ENCODE assay signal across 40 mouse cellular contexts in genomic region chr8:19045242-19045641, GRCm38 (mm10). TPM values are rescaled to one million over a fixed set of nuclear protein-coding genes. Genes with fewer than 3 reads are reported as not detected.
"Had no signal": no experiment of that assay in that cellular context is flagged by ENCODE, and none has a peak within 500 bp of the region (broad histone marks: within the 10 kb centered on the region; RNA-seq: fewer than 3 reads in every experiment).

No protein-coding gene starts in this region.

- H3K9ac ChIP-seq: heart, embryonic 12.5 days; hindbrain, embryonic 12.5 days; hindbrain, embryonic 14.5 days; limb, embryonic 12.5 days; liver, embryonic 13.5 days; liver, embryonic 15.5 days; liver, postnatal 0 days had no signal

- H3K4me1 ChIP-seq: heart, embryonic 10.5 days; heart, embryonic 12.5 days; hindbrain, embryonic 10.5 days; hindbrain, embryonic 12.5 days; limb, embryonic 10.5 days; limb, embryonic 12.5 days; liver, embryonic 13.5 days; liver, embryonic 15.5 days had no signal

- H3K4me3 ChIP-seq: gastrocnemius, adult 2 months; heart, adult 2 months; heart, embryonic 10.5 days; heart, embryonic 12.5 days; hindbrain, embryonic 10.5 days; hindbrain, embryonic 12.5 days; layer of hippocampus, adult 2 months; left cerebral cortex, adult 2 months; limb, embryonic 10.5 days; limb, embryonic 12.5 days; liver, embryonic 13.5 days; liver, embryonic 15.5 days had no signal

- ATAC-seq: hindbrain, embryonic 16.5 days; intestine, embryonic 16.5 days; liver, postnatal 0 days had no signal

- H3K36me3 ChIP-seq: heart, embryonic 10.5 days; heart, embryonic 12.5 days; hindbrain, embryonic 10.5 days; hindbrain, embryonic 12.5 days; limb, embryonic 10.5 days; limb, embryonic 12.5 days; liver, embryonic 13.5 days; liver, embryonic 15.5 days had no signal

- H3K9me3 ChIP-seq: heart, embryonic 10.5 days; limb, embryonic 10.5 days; liver, embryonic 13.5 days; liver, embryonic 15.5 days had no signal

- H3K27ac ChIP-seq: gastrocnemius, adult 2 months; heart, adult 2 months; heart, embryonic 10.5 days; hindbrain, embryonic 10.5 days; hindbrain, embryonic 12.5 days; hindbrain, embryonic 14.5 days; layer of hippocampus, adult 2 months; left cerebral cortex, adult 2 months; limb, embryonic 10.5 days; limb, embryonic 12.5 days; liver, embryonic 13.5 days; liver, embryonic 15.5 days had no signal

- H3K27me3 ChIP-seq: heart, embryonic 12.5 days; hindbrain, embryonic 12.5 days; limb, embryonic 12.5 days; liver, embryonic 13.5 days; liver, embryonic 15.5 days had no signal

- DNase-seq: gastrocnemius, adult 2 months; gastrocnemius, postnatal 10 days; gastrocnemius, postnatal 25 days; heart, adult 2 months; heart, postnatal 10 days; heart, postnatal 4 days; kidney, adult 18-20 months; kidney, adult 8-10 months; kidney, postnatal 10 days; kidney, postnatal 25 days; kidney, postnatal 4 days; liver; liver, embryonic 13.5 days; liver, postnatal 0 days had no signal

RNA-seq across cellular contexts. Expression of gene Defb38, which starts 18.9 kb away (rescaled TPM):
- total RNA-seq: gastrocnemius, adult 2 months; gastrocnemius, postnatal 10 days; gastrocnemius, postnatal 25 days; gastrocnemius, postnatal 4 days; granulocyte monocyte progenitor cell, adult 5-6 weeks; heart, adult 2 months; heart, postnatal 10 days; heart, postnatal 25 days; heart, postnatal 4 days; layer of hippocampus, adult 2 months; layer of hippocampus, postnatal 10 days; layer of hippocampus, postnatal 25 days; left cerebral cortex, adult 2 months; left cerebral cortex, postnatal 14 days; left cerebral cortex, postnatal 36 days had no signal
- polyA plus RNA-seq: heart, adult 2 months; heart, embryonic 10.5 days; heart, embryonic 12.5 days; heart, embryonic 14.5 days; heart, embryonic 16.5 days; hindbrain, embryonic 10.5 days; hindbrain, embryonic 12.5 days; hindbrain, embryonic 14.5 days; hindbrain, embryonic 16.5 days; intestine, embryonic 14.5 days; intestine, embryonic 16.5 days; kidney, embryonic 14.5 days; kidney, embryonic 16.5 days; limb, embryonic 10.5 days; limb, embryonic 12.5 days; limb, embryonic 14.5 days; liver, embryonic 11.5 days; liver, embryonic 13.5 days; liver, embryonic 15.5 days; liver, postnatal 0 days had no signal

RNA-seq across cellular contexts. Expression of gene Defb39, which starts 19.4 kb away (rescaled TPM):
- total RNA-seq: gastrocnemius, adult 2 months; gastrocnemius, postnatal 10 days; gastrocnemius, postnatal 25 days; gastrocnemius, postnatal 4 days; granulocyte monocyte progenitor cell, adult 5-6 weeks; heart, adult 2 months; heart, postnatal 10 days; heart, postnatal 25 days; heart, postnatal 4 days; layer of hippocampus, adult 2 months; layer of hippocampus, postnatal 10 days; layer of hippocampus, postnatal 25 days; left cerebral cortex, adult 2 months; left cerebral cortex, postnatal 14 days; left cerebral cortex, postnatal 36 days had no signal
- polyA plus RNA-seq: heart, adult 2 months; heart, embryonic 10.5 days; heart, embryonic 12.5 days; heart, embryonic 14.5 days; heart, embryonic 16.5 days; hindbrain, embryonic 10.5 days; hindbrain, embryonic 12.5 days; hindbrain, embryonic 14.5 days; hindbrain, embryonic 16.5 days; intestine, embryonic 14.5 days; intestine, embryonic 16.5 days; kidney, embryonic 14.5 days; kidney, embryonic 16.5 days; limb, embryonic 10.5 days; limb, embryonic 12.5 days; limb, embryonic 14.5 days; liver, embryonic 11.5 days; liver, embryonic 13.5 days; liver, embryonic 15.5 days; liver, postnatal 0 days had no signal

RNA-seq across cellular contexts. Expression of gene Defb37, which starts 54.4 kb away (rescaled TPM):
- total RNA-seq: gastrocnemius, adult 2 months; gastrocnemius, postnatal 10 days; gastrocnemius, postnatal 25 days; gastrocnemius, postnatal 4 days; granulocyte monocyte progenitor cell, adult 5-6 weeks; heart, adult 2 months; heart, postnatal 10 days; heart, postnatal 25 days; heart, postnatal 4 days; layer of hippocampus, adult 2 months; layer of hippocampus, postnatal 10 days; layer of hippocampus, postnatal 25 days; left cerebral cortex, adult 2 months; left cerebral cortex, postnatal 14 days; left cerebral cortex, postnatal 36 days had no signal
- polyA plus RNA-seq: heart, adult 2 months; heart, embryonic 10.5 days; heart, embryonic 12.5 days; heart, embryonic 14.5 days; heart, embryonic 16.5 days; hindbrain, embryonic 10.5 days; hindbrain, embryonic 12.5 days; hindbrain, embryonic 14.5 days; hindbrain, embryonic 16.5 days; intestine, embryonic 14.5 days; kidney, embryonic 14.5 days; kidney, embryonic 16.5 days; limb, embryonic 10.5 days; limb, embryonic 12.5 days; limb, embryonic 14.5 days; liver, embryonic 11.5 days; liver, embryonic 13.5 days; liver, embryonic 15.5 days; liver, postnatal 0 days had no signal
